Mouse (Mus musculus) embryo, embryonic 10.5 days (tissue): ENCODE measurements around the gene Tmem229b.
"Not testable (repeated sequence)": the region's sequence is repeated elsewhere in the genome, so short reads cannot be mapped to it uniquely, and the experiment has no call there.

ENCODE experiments used
- DNase-seq: peaks from one replicate; pipeline ENCODE4 v3.0.0-alpha.2; 2015; ENCODE audit warnings: low spot score

Gene Tmem229b

GRCm38 (mm10) chr12:79006076-79006475, 1.4 kb downstream of the Tmem229b start:
- DNase-seq, result no peak

GRCm38 (mm10) chr12:79005456-79005855, 2.0 kb downstream of the Tmem229b start:
- no peak for DNase-seq

GRCm38 (mm10) chr12:79002978-79003377, 4.4 kb downstream of the Tmem229b start:
- DNase-seq, result no peak

- no peak for DNase-seq
Measured at GRCm38 (mm10) chr12:79002406-79002805, 5.0 kb downstream of the Tmem229b start.

- no peak for DNase-seq
Measured at GRCm38 (mm10) chr12:78996711-78997110, 10.7 kb downstream of the Tmem229b start.

- DNase-seq, result no peak
Measured at GRCm38 (mm10) chr12:78996271-78996670, 11.2 kb downstream of the Tmem229b start.

- no peak for DNase-seq
Measured at GRCm38 (mm10) chr12:78987581-78988081, 19.8 kb downstream of the Tmem229b start.

- no peak for DNase-seq
Measured at GRCm38 (mm10) chr12:78984035-78984432, 23.4 kb downstream of the Tmem229b start.

GRCm38 (mm10) chr12:78983296-78984034, 24.0 kb downstream of the Tmem229b start:
- DNase-seq, result no peak

GRCm38 (mm10) chr12:78981938-78982825, 25.2 kb downstream of the Tmem229b start:
- DNase-seq, result no peak

- DNase-seq, result no peak
Measured at GRCm38 (mm10) chr12:78981131-78981530, 26.3 kb downstream of the Tmem229b start.

- DNase-seq, result no peak
Measured at GRCm38 (mm10) chr12:78980683-78981091, 26.7 kb downstream of the Tmem229b start.

- no peak for DNase-seq
Measured at GRCm38 (mm10) chr12:78977552-78977951, 29.9 kb downstream of the Tmem229b start.

- DNase-seq, result no peak
Measured at GRCm38 (mm10) chr12:78977078-78977477, 30.3 kb downstream of the Tmem229b start.

GRCm38 (mm10) chr12:78975836-78976235, 31.6 kb downstream of the Tmem229b start:
- no peak for DNase-seq

- DNase-seq, result no peak
Measured at GRCm38 (mm10) chr12:78974767-78975166, 32.7 kb downstream of the Tmem229b start.

- no peak for DNase-seq
Measured at GRCm38 (mm10) chr12:78973779-78974178, 33.6 kb downstream of the Tmem229b start.

GRCm38 (mm10) chr12:78971649-78972048, 35.8 kb downstream of the Tmem229b start:
- no peak for DNase-seq

- no peak for DNase-seq
Measured at GRCm38 (mm10) chr12:78970725-78971124, 36.7 kb downstream of the Tmem229b start.

- DNase-seq, result not testable (repeated sequence)
Measured at GRCm38 (mm10) chr12:78964496-78964895, 42.9 kb downstream of the Tmem229b start.

GRCm38 (mm10) chr12:78956405-78956804, 51.0 kb downstream of the Tmem229b start:
- DNase-seq, result no peak

- no peak for DNase-seq
Measured at GRCm38 (mm10) chr12:78952484-78952883, 54.9 kb downstream of the Tmem229b start.

GRCm38 (mm10) chr12:78952053-78952452, 55.4 kb downstream of the Tmem229b start:
- DNase-seq, result no peak
